Mouse (Mus musculus) lung, embryonic 15.5 days (tissue): ENCODE results near the gene Cadm4. TPM values are rescaled to one million over a fixed set of nuclear protein-coding genes. Genes with fewer than 3 reads are reported as not detected.
A peak's percentile ranks its signal among the peaks of the same experiment; 100 is the strongest.

ENCODE experiments used
- ATAC-seq: fragments of 200-750 bp; cut with Nextera tagmentation; 2 replicates; pipeline ENCODE4 v1.8.0; 2017; ENCODE audit warnings: moderate number of reproducible peaks, borderline replicate concordance; ENCODE audit not compliant: low FRiP score, low TSS enrichment; ENCODE audit errors: extremely low read depth
- H3K27ac ChIP-seq: fragments of 300-500 bp; sonication (generic); 2 replicates; pipeline ENCODE4 v1.5.1; 2015; ENCODE audit warnings: moderate library complexity, mild to moderate bottlenecking, inconsistent platforms
- H3K27me3 ChIP-seq: fragments of 300-500 bp; sonication (generic); 2 replicates; pipeline ENCODE4 v1.6.1; 2015; ENCODE audit warnings: inconsistent platforms
- H3K36me3 ChIP-seq: fragments of 300-500 bp; sonication (generic); 2 replicates; pipeline ENCODE4 v1.6.1; 2015; ENCODE audit warnings: inconsistent platforms
- H3K4me1 ChIP-seq: fragments of 300-500 bp; sonication (generic); 2 replicates; pipeline ENCODE4 v1.6.1; 2015; ENCODE audit warnings: inconsistent platforms
- H3K4me2 ChIP-seq: fragments of 300-500 bp; sonication (generic); 2 replicates; pipeline ENCODE4 v1.6.1; 2015; ENCODE audit warnings: inconsistent platforms, mild to moderate bottlenecking, moderate library complexity
- H3K4me3 ChIP-seq: fragments of 300-500 bp; sonication (generic); 2 replicates; pipeline ENCODE4 v1.5.1; 2015; ENCODE audit warnings: mild to moderate bottlenecking, inconsistent platforms
- H3K9ac ChIP-seq: fragments of 300-500 bp; sonication (generic); 2 replicates; pipeline ENCODE4 v1.6.1; 2015; ENCODE audit warnings: inconsistent platforms
- H3K9me3 ChIP-seq: fragments of 300-500 bp; sonication (generic); 2 replicates; pipeline ENCODE4 v1.6.1; 2016; ENCODE audit warnings: inconsistent platforms
- WGBS: fragments of 180-500 bp; shearing (Covaris S2); methylation state at CpG from one replicate; pipeline ENCODE4 v1.1.7; 2015; 5-methylcytosine and 5-hydroxymethylcytosine counted together
- polyA plus RNA-seq: library from polyadenylated mRNA; unstranded; fragments of >200 nt; fragmentation: Nextera tagmentation; extraction: Ambion mirVana; gene quantifications from 2 replicates; pipeline ENCODE4 v1.2.1, GENCODE M21; 2015

Gene Cadm4
- polyA plus RNA-seq, 1 experiment from 2014 or later = 3.5 TPM

DNA sequence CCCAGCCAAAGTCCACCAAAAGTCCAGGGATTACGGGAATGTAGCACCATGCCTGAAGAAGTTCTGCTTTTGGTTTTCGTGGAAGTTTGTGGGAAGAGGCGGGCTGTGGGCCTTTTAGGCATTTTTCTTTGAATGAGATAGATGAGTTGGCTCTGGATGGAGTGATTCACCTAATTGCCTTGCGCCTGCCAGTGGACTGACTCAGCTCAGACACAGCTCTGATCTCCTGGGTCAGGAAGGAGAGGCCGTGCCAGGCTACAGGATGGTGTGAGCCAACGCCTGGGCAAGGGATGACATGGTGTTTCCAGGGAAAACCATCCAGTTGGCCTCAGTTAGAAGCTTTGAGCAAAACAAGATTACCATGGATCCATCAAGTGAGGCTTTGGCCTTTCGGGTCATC lies 11.5 kb upstream of the Cadm4 start:
- no peaks in the 10 kb centered on the region for H3K27me3 ChIP-seq
- H3K4me1 ChIP-seq = no peaks in the 10 kb centered on the region
- H3K9me3 ChIP-seq = no peaks in the 10 kb centered on the region
- no peak overlapping the region for H3K4me3 ChIP-seq
- H3K9ac ChIP-seq = no peak overlapping the region
- no peak for ATAC-seq
- peaks cover 20% of the 10 kb centered on the region for H3K36me3 ChIP-seq
- H3K27ac ChIP-seq = no peak overlapping the region
- H3K4me2 ChIP-seq = no peak overlapping the region
- WGBS = 93% methylated on average over 7 of the region's 7 CpGs

GRCm38 (mm10) chr7:24472442-24472841 lies 9.4 kb upstream of the Cadm4 start:
- no peaks in the 10 kb centered on the region for H3K27me3 ChIP-seq
- WGBS = 67% methylated on average over 6 of the region's 6 CpGs
- peaks cover 21% of the 10 kb centered on the region for H3K36me3 ChIP-seq
- H3K9ac ChIP-seq = no peak overlapping the region
- H3K4me2 ChIP-seq = no peak overlapping the region
- ATAC-seq = no peak
- no peaks in the 10 kb centered on the region for H3K4me1 ChIP-seq
- H3K4me3 ChIP-seq = no peak overlapping the region
- no peak overlapping the region for H3K27ac ChIP-seq
- no peaks in the 10 kb centered on the region for H3K9me3 ChIP-seq

DNA sequence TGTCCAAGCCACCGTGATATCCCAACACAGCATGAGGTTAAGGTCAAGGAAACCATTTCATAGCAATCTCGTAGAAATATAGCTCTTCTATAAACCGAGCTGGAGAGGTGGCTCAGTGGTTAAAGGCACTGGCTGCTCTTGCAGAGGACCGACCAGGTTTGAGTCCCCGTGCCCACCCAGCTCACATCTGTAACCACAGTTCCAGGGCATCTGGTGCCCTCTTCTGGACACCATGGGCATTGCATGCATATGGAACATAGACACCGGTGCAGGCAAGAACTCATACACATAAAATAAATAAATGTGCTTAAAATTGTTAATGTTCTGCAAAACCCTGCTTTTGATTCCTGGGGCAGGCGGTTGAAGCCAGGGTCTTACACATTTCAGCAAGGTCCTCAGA lies 8.9 kb upstream of the Cadm4 start:
- H3K4me2 ChIP-seq = no peak overlapping the region
- no peaks in the 10 kb centered on the region for H3K4me1 ChIP-seq
- ATAC-seq = no peak
- H3K9ac ChIP-seq = no peak overlapping the region
- no peak overlapping the region for H3K4me3 ChIP-seq
- no peak overlapping the region for H3K27ac ChIP-seq
- H3K27me3 ChIP-seq = no peaks in the 10 kb centered on the region
- no peaks in the 10 kb centered on the region for H3K9me3 ChIP-seq
- WGBS = 72% methylated on average over 7 of the region's 7 CpGs
- H3K36me3 ChIP-seq = peaks cover 21% of the 10 kb centered on the region

- no peak overlapping the region for H3K4me2 ChIP-seq
- H3K27me3 ChIP-seq = no peaks in the 10 kb centered on the region
- H3K4me1 ChIP-seq = no peaks in the 10 kb centered on the region
- no peak overlapping the region for H3K9ac ChIP-seq
- no peak overlapping the region for H3K27ac ChIP-seq
- H3K9me3 ChIP-seq = no peaks in the 10 kb centered on the region
- ATAC-seq = no peak
- H3K4me3 ChIP-seq = no peak overlapping the region
- WGBS = 59% methylated on average over 10 of the region's 10 CpGs
- H3K36me3 ChIP-seq = peaks cover 20% of the 10 kb centered on the region
Observed at GRCm38 (mm10) chr7:24473913-24474529, 7.8 kb upstream of the Cadm4 start.

- Histone ChIP-seq H3K27me3 (no peaks in the 10 kb centered on the region), H3K9me3 (no peaks in the 10 kb centered on the region), H3K9ac (no peak overlapping the region), H3K36me3 (peaks cover 13% of the 10 kb centered on the region), H3K4me1 (no peaks in the 10 kb centered on the region), H3K27ac (no peak overlapping the region), H3K4me2 (no peak overlapping the region), H3K4me3 (no peak overlapping the region)
- no peak for ATAC-seq
- WGBS = 58% methylated on average over 21 of the region's 21 CpGs
Observed at GRCm38 (mm10) chr7:24474811-24475506, 6.9 kb upstream of the Cadm4 start.

- H3K27ac ChIP-seq = no peak overlapping the region
- peaks cover 13% of the 10 kb centered on the region for H3K36me3 ChIP-seq
- no peak overlapping the region for H3K4me3 ChIP-seq
- ATAC-seq = no peak
- H3K27me3 ChIP-seq = peaks cover 13% of the 10 kb centered on the region
- H3K4me2 ChIP-seq = no peak overlapping the region
- H3K4me1 ChIP-seq = peaks cover 7% of the 10 kb centered on the region
- H3K9ac ChIP-seq = no peak overlapping the region
- WGBS = 81% methylated on average over 8 of the region's 8 CpGs
- H3K9me3 ChIP-seq = no peaks in the 10 kb centered on the region
Observed at GRCm38 (mm10) chr7:24476338-24476737, 5.5 kb upstream of the Cadm4 start.

GRCm38 (mm10) chr7:24476856-24477255 lies 5.0 kb upstream of the Cadm4 start:
- Histone ChIP-seq H3K27ac (no peak overlapping the region), H3K27me3 (peaks cover 18% of the 10 kb centered on the region), H3K4me1 (peaks cover 11% of the 10 kb centered on the region), H3K9ac (no peak overlapping the region), H3K36me3 (peaks cover 13% of the 10 kb centered on the region), H3K4me2 (no peak overlapping the region), H3K4me3 (no peak overlapping the region), H3K9me3 (no peaks in the 10 kb centered on the region)
- 82% methylated on average over 7 of the region's 7 CpGs for WGBS
- no peak for ATAC-seq

- ATAC-seq = no peak
- H3K4me1 ChIP-seq = peaks cover 11% of the 10 kb centered on the region
- no peak overlapping the region for H3K9ac ChIP-seq
- H3K4me2 ChIP-seq = no peak overlapping the region
- peaks cover 35% of the 10 kb centered on the region for H3K27me3 ChIP-seq
- H3K4me3 ChIP-seq = no peak overlapping the region
- no peaks in the 10 kb centered on the region for H3K9me3 ChIP-seq
- 0 out of 2 replicates have a peak, but pooled peaks cover 6% of the 10 kb centered on the region for H3K36me3 ChIP-seq
- no peak overlapping the region for H3K27ac ChIP-seq
- WGBS = 71% methylated on average over 5 of the region's 5 CpGs
Observed at GRCm38 (mm10) chr7:24478911-24479310, 2.9 kb upstream of the Cadm4 start.

- H3K4me2 ChIP-seq = no peak overlapping the region
- peaks cover 11% of the 10 kb centered on the region for H3K4me1 ChIP-seq
- 0 out of 2 replicates have a peak, but pooled peaks cover 6% of the 10 kb centered on the region for H3K36me3 ChIP-seq
- H3K27ac ChIP-seq = no peak overlapping the region
- no peak overlapping the region for H3K9ac ChIP-seq
- peaks cover 43% of the 10 kb centered on the region for H3K27me3 ChIP-seq
- no peaks in the 10 kb centered on the region for H3K9me3 ChIP-seq
- H3K4me3 ChIP-seq = no peak overlapping the region
- ATAC-seq = no peak
- 81% methylated on average over 2 of the region's 2 CpGs for WGBS
Observed at GRCm38 (mm10) chr7:24479685-24480084, 2.1 kb upstream of the Cadm4 start.

GRCm38 (mm10) chr7:24480121-24480941 lies 1.5 kb upstream of the Cadm4 start:
- H3K36me3 ChIP-seq = 0 out of 2 replicates have a peak, but pooled peaks cover under 1% of the 10 kb centered on the region
- no peaks in the 10 kb centered on the region for H3K9me3 ChIP-seq
- WGBS = 41% methylated on average over 18 of the region's 18 CpGs
- peaks cover 11% of the 10 kb centered on the region for H3K4me1 ChIP-seq
- no peak overlapping the region for H3K27ac ChIP-seq
- peaks cover 49% of the 10 kb centered on the region for H3K27me3 ChIP-seq
- H3K9ac ChIP-seq = no peak overlapping the region
- H3K4me2 ChIP-seq = no peak overlapping the region
- ATAC-seq = no peak
- no peak overlapping the region for H3K4me3 ChIP-seq

GRCm38 (mm10) chr7:24480986-24481473 lies 793 bp upstream of the Cadm4 start:
- no peaks in the 10 kb centered on the region for H3K36me3 ChIP-seq
- no peak overlapping the region for H3K27ac ChIP-seq
- H3K27me3 ChIP-seq = peaks cover 53% of the 10 kb centered on the region
- peak; percentile 30; the same call in 1 of the 2 replicates for ATAC-seq
- peak overlapping the region; percentile 37; the same call in 1 of the 2 replicates for H3K9ac ChIP-seq
- H3K4me2 ChIP-seq = peak overlapping the region; percentile 93
- H3K4me1 ChIP-seq = peaks cover 11% of the 10 kb centered on the region
- 13% methylated on average over 13 of the region's 14 CpGs for WGBS
- no peaks in the 10 kb centered on the region for H3K9me3 ChIP-seq
- H3K4me3 ChIP-seq = peak overlapping the region; percentile 60
